Comparison of ENCODE assay signal across 13 mouse cellular contexts in genomic region chr16:21214803-21215202, GRCm38 (mm10). TPM values are rescaled to one million over a fixed set of nuclear protein-coding genes. Genes with fewer than 3 reads are reported as not detected.
DNase-seq lines count a peak whose midpoint lies in the region; ATAC-seq and TF ChIP-seq lines count a peak whose summit lies in the region.
"Had no signal": no experiment of that assay in that cellular context is flagged by ENCODE, and none has a peak within 500 bp of the region (broad histone marks: within the 10 kb centered on the region; RNA-seq: fewer than 3 reads in every experiment).

No protein-coding gene starts in this region.

- H3K9me3 ChIP-seq in forebrain, embryonic 13.5 days (replicated peaks): no peaks in the 10 kb centered on the region
- no peaks in the 10 kb centered on the region for H3K9me3 ChIP-seq in forebrain, embryonic 15.5 days
- no peaks in the 10 kb centered on the region for H3K9me3 ChIP-seq in embryonic facial prominence, embryonic 14.5 days (ENCODE audit: control insufficient read depth, low read length)
- H3K9me3 ChIP-seq: liver, embryonic 13.5 days had no signal

- peak; percentile 56 for DNase-seq in left cerebral cortex, postnatal 4 days
- DNase-seq in left cerebral cortex, adult 8-10 months (ENCODE audit: low spot score in 2 of 2): no peak
- no peak for DNase-seq in embryonic facial prominence, embryonic 14.5 days (ENCODE audit: low spot score)
- DNase-seq in layer of hippocampus, adult 2 months (ENCODE audit: low spot score in 2 of 2): no peak
- DNase-seq in right cerebral cortex, postnatal 14 days: no peak
- DNase-seq: adrenal gland, postnatal 25 days; kidney, postnatal 14 days; layer of hippocampus, postnatal 36 days; liver, embryonic 13.5 days had no signal

- H3K4me2 ChIP-seq in forebrain, embryonic 13.5 days: no peak overlapping the region
- no peak overlapping the region for H3K4me2 ChIP-seq in forebrain, embryonic 15.5 days (replicated peaks)
- no peak overlapping the region for H3K4me2 ChIP-seq in embryonic facial prominence, embryonic 14.5 days (ENCODE audit: low read depth, low read length)
- H3K4me2 ChIP-seq: liver, embryonic 13.5 days had no signal

- peaks cover 54% of the 10 kb centered on the region for H3K4me1 ChIP-seq in forebrain, embryonic 13.5 days
- H3K4me1 ChIP-seq in forebrain, embryonic 15.5 days: peaks cover 30% of the 10 kb centered on the region
- H3K4me1 ChIP-seq in embryonic facial prominence, embryonic 14.5 days (ENCODE audit: control insufficient read depth, insufficient read depth, low read length): peaks cover 39% of the 10 kb centered on the region
- H3K4me1 ChIP-seq in small intestine, adult 2 months (ENCODE audit: control insufficient read depth, insufficient read depth, insufficient read length, low read length): peaks cover 27% of the 10 kb centered on the region

- TF ChIP-seq CTCF in small intestine, adult 2 months (IDR thresholded peaks at IDR 0.05; ENCODE audit: extremely low read depth, insufficient read length, insufficient replicate concordance, low read depth, low read length): no peak
- no peak for TF ChIP-seq CTCF in layer of hippocampus, adult 2 months (conservative IDR thresholded peaks at IDR 0.05)

- no peak for ATAC-seq in forebrain, embryonic 13.5 days
- no peak for ATAC-seq in forebrain, embryonic 15.5 days (replicated peaks)
- ATAC-seq in embryonic facial prominence, embryonic 14.5 days (ENCODE audit: low read depth): no peak

- 80% methylated on average over 17 of the region's 17 CpGs for WGBS in forebrain, embryonic 13.5 days
- WGBS in forebrain, embryonic 15.5 days: 73% methylated on average over 17 of the region's 17 CpGs
- 75% methylated on average over 17 of the region's 17 CpGs for WGBS in embryonic facial prominence, embryonic 14.5 days
- 28% methylated on average over 17 of the region's 17 CpGs for WGBS in small intestine, adult 2 months

- H3K27me3 ChIP-seq in forebrain, embryonic 13.5 days: peaks cover 5% of the 10 kb centered on the region; the same call in 1 of the 2 replicates
- H3K27me3 ChIP-seq in forebrain, embryonic 15.5 days: no peaks in the 10 kb centered on the region
- no peaks in the 10 kb centered on the region for H3K27me3 ChIP-seq in embryonic facial prominence, embryonic 14.5 days (replicated peaks; ENCODE audit: control insufficient read depth, insufficient read depth, low read length)
- no peaks in the 10 kb centered on the region for H3K27me3 ChIP-seq in small intestine, adult 2 months (ENCODE audit: control insufficient read depth, insufficient read depth, low read length)

- no peak for TF ChIP-seq POLR2A in small intestine, adult 2 months (IDR thresholded peaks at IDR 0.05; ENCODE audit: low read depth, low read length)

- intact Hi-C loops in left cerebral cortex, postnatal 4 days (cut with DNase I): loop anchor here (10.0 kb wide), 1 partner anchor 100 kb away; no protein-coding TSS in a partner anchor

- no peak overlapping the region for H3K4me3 ChIP-seq in forebrain, embryonic 13.5 days
- H3K4me3 ChIP-seq in forebrain, embryonic 15.5 days: no peak overlapping the region
- H3K4me3 ChIP-seq in embryonic facial prominence, embryonic 14.5 days (ENCODE audit: low read depth, low read length): no peak overlapping the region
- peak overlapping the region; percentile 20; the same call in 1 of the 2 replicates for H3K4me3 ChIP-seq in small intestine, adult 2 months (ENCODE audit: low read depth, low read length)
- H3K4me3 ChIP-seq in layer of hippocampus, adult 2 months: no peak overlapping the region
- H3K4me3 ChIP-seq: liver, embryonic 13.5 days had no signal

- H3K36me3 ChIP-seq in forebrain, embryonic 13.5 days (ENCODE audit: poor library complexity, severe bottlenecking): peaks cover 44% of the 10 kb centered on the region
- H3K36me3 ChIP-seq in forebrain, embryonic 15.5 days: peaks cover 13% of the 10 kb centered on the region
- H3K36me3 ChIP-seq in embryonic facial prominence, embryonic 14.5 days (ENCODE audit: control insufficient read depth, insufficient read depth, low read length): peaks cover 74% of the 10 kb centered on the region
- peaks cover 12% of the 10 kb centered on the region; the same call in 1 of the 2 replicates for H3K36me3 ChIP-seq in small intestine, adult 2 months (ENCODE audit: control insufficient read depth, insufficient read depth, low read length)
- H3K36me3 ChIP-seq: liver, embryonic 13.5 days had no signal

- no peak overlapping the region for H3K27ac ChIP-seq in forebrain, embryonic 13.5 days
- H3K27ac ChIP-seq in forebrain, embryonic 15.5 days (replicated peaks): no peak overlapping the region
- H3K27ac ChIP-seq in embryonic facial prominence, embryonic 14.5 days (replicated peaks; ENCODE audit: low read depth, low read length): no peak overlapping the region
- no peak overlapping the region for H3K27ac ChIP-seq in small intestine, adult 2 months (ENCODE audit: insufficient read depth, low read depth, low read length)
- no peak overlapping the region for H3K27ac ChIP-seq in layer of hippocampus, adult 2 months
- H3K27ac ChIP-seq: liver, embryonic 13.5 days; macrophage had no signal

- H3K9ac ChIP-seq in forebrain, embryonic 13.5 days: 0 out of 2 replicates have a peak overlapping the region, but pooled peaks have one; percentile 30
- no peak overlapping the region for H3K9ac ChIP-seq in forebrain, embryonic 15.5 days (replicated peaks)
- H3K9ac ChIP-seq in embryonic facial prominence, embryonic 14.5 days (ENCODE audit: low read depth, low read length): 0 out of 2 replicates have a peak overlapping the region, but pooled peaks have one; percentile 2
- H3K9ac ChIP-seq: liver, embryonic 13.5 days had no signal

RNA-seq across cellular contexts. Expression of gene Ephb3, which starts 10.2 kb away (rescaled TPM):
- 7.1 and 8.1 TPM in 2 replicates for polyA plus RNA-seq in forebrain, embryonic 13.5 days (2015; fragmentation: Nextera tagmentation; extraction: Ambion mirVana)
- polyA plus RNA-seq in forebrain, embryonic 15.5 days (2015; fragmentation: Nextera tagmentation; extraction: Ambion mirVana): 7.6 and 7.9 TPM in 2 replicates
- 10 to 100 TPM; 18.8 to 19.8 TPM for total RNA-seq in left cerebral cortex, postnatal 4 days (2021)
- 10 to 100 TPM; 18.4 to 21.0 (median 19.9) TPM for total RNA-seq in left cerebral cortex, adult 8-10 months (2022)
- 28.4 and 31.8 TPM in 2 replicates for polyA plus RNA-seq in embryonic facial prominence, embryonic 14.5 days (2014; fragmentation: Nextera tagmentation; extraction: Ambion mirVana)
- polyA plus RNA-seq in small intestine, adult 2 months (2012; rRNA removed): 9.3 and 11.3 TPM in 2 replicates
- total RNA-seq in layer of hippocampus, adult 2 months (2021): 10 to 100 TPM; 18.6 to 19.3 TPM
